Mouse (Mus musculus) MEL (cell line): ENCODE results near the gene Hccs. TPM values are rescaled to one million over a fixed set of nuclear protein-coding genes. Genes with fewer than 3 reads are reported as not detected.

ENCODE experiments used
- DNase-seq: peaks from one replicate; pipeline ENCODE4 v3.0.0; 2011; ENCODE audit warnings: low read depth, low spot score
- H3K27ac ChIP-seq: 2 replicates; pipeline ENCODE4 v1.5.1; 2012; ENCODE audit warnings: low read depth, mild to moderate bottlenecking, control low read depth, low read length, moderate library complexity; ENCODE audit not compliant: control insufficient read depth
- H3K27me3 ChIP-seq, 2 experiments: fragments of 150-350 bp in 1 of 2; sonication (generic) in 1 of 2; 2 replicates each; pipeline ENCODE4 v1.6.1; 2012; ENCODE audit warnings: low read length in 2 of 2, mild to moderate bottlenecking in 2 of 2, improper control_type of control experiment in 1 of 2, moderate library complexity in 1 of 2; ENCODE audit not compliant: insufficient read depth in 2 of 2, control insufficient read depth in 1 of 2
- H3K36me3 ChIP-seq, 2 experiments: 2 replicates each; pipeline ENCODE4 v1.6.1; 2012 to 2014; ENCODE audit warnings: low read length in 2 of 2, improper control_type of control experiment in 1 of 2, inconsistent platforms in 1 of 2, mild to moderate bottlenecking in 1 of 2; ENCODE audit not compliant: insufficient read depth in 2 of 2, control insufficient read depth in 1 of 2
- H3K4me1 ChIP-seq, 2 experiments: fragments of 150-350 bp in 1 of 2; sonication (generic) in 1 of 2; 2 replicates each; pipeline ENCODE4 v1.6.1; 2012; ENCODE audit warnings: low read length in 2 of 2, improper control_type of control experiment in 1 of 2, mild to moderate bottlenecking in 1 of 2; ENCODE audit not compliant: insufficient read depth in 2 of 2, control insufficient read depth in 1 of 2
- H3K4me3 ChIP-seq, 2 experiments: fragments of 150-350 bp in 1 of 2; sonication (generic) in 1 of 2; 2 replicates each; pipeline ENCODE4 v1.5.1; 2012; ENCODE audit warnings: low read depth in 2 of 2, low read length in 2 of 2, mild to moderate bottlenecking in 2 of 2, moderate library complexity in 2 of 2, control low read depth in 1 of 2, improper control_type of control experiment in 1 of 2; ENCODE audit not compliant: control insufficient read depth in 1 of 2, insufficient read depth in 1 of 2
- H3K79me2 ChIP-seq: 2 replicates; pipeline ENCODE4 v1.6.1; 2012; ENCODE audit warnings: mild to moderate bottlenecking, low read length, moderate library complexity; ENCODE audit not compliant: control insufficient read depth, poor library complexity, insufficient read depth
- H3K9ac ChIP-seq: 2 replicates; pipeline ENCODE4 v1.6.1; 2012; ENCODE audit warnings: low read depth, mild to moderate bottlenecking, control low read depth, low read length, moderate library complexity; ENCODE audit not compliant: control insufficient read depth, poor library complexity, severe bottlenecking
- H3K9me3 ChIP-seq: fragments of 150-350 bp; sonication (generic); replicated peaks from 2 replicates; pipeline ENCODE4 v1.6.1; 2012; ENCODE audit warnings: mild to moderate bottlenecking, low read length, improper control_type of control experiment, moderate library complexity; ENCODE audit not compliant: insufficient read depth
- CHD1 ChIP-seq: IDR thresholded peaks from 2 replicates; pipeline ENCODE4 v1.6.1; 2012; ENCODE audit warnings: low read depth, mild to moderate bottlenecking, inconsistent platforms, low read length, improper control_type of control experiment
- CHD2 ChIP-seq: IDR thresholded peaks from 2 replicates; pipeline ENCODE4 v1.6.1; 2011; ENCODE audit warnings: low read length, improper control_type of control experiment
- CTCF ChIP-seq, 3 experiments: IDR thresholded peaks in 2 of 3; conservative IDR thresholded peaks in 1 of 3; 2 replicates each; pipeline ENCODE4 v1.5.1; 2011 to 2012; ENCODE audit warnings: low read length in 3 of 3, low read depth in 2 of 3, mild to moderate bottlenecking in 2 of 3, improper control_type of control experiment in 1 of 3, inconsistent platforms in 1 of 3, mixed read lengths in 1 of 3, moderate library complexity in 1 of 3; ENCODE audit not compliant: control insufficient read depth in 1 of 3, insufficient read depth in 1 of 3, poor library complexity in 1 of 3, severe bottlenecking in 1 of 3
- ETS1 ChIP-seq: IDR thresholded peaks from 2 replicates; pipeline ENCODE4 v1.6.1; 2012; ENCODE audit warnings: low read depth, mild to moderate bottlenecking, inconsistent platforms, low read length, improper control_type of control experiment, moderate library complexity
- GATA1 ChIP-seq: IDR thresholded peaks from 2 replicates; pipeline ENCODE4 v1.6.1; 2011; ENCODE audit warnings: low read depth, low read length, improper control_type of control experiment
- JUND ChIP-seq: IDR thresholded peaks from 2 replicates; pipeline ENCODE4 v1.6.1; 2011; ENCODE audit warnings: low read depth, mild to moderate bottlenecking, improper control_type of control experiment, low read length
- KAT2A ChIP-seq: conservative IDR thresholded peaks from 2 replicates; pipeline ENCODE4 v1.6.1; 2012; ENCODE audit warnings: low read depth, low read length, improper control_type of control experiment, inconsistent platforms
- MEF2A ChIP-seq: IDR thresholded peaks from 2 replicates; pipeline ENCODE4 v1.6.1; 2014; ENCODE audit warnings: low read depth, mild to moderate bottlenecking, inconsistent platforms, low read length, improper control_type of control experiment; ENCODE audit not compliant: poor library complexity, insufficient replicate concordance, severe bottlenecking; ENCODE audit errors: extremely low read depth
- MXI1 ChIP-seq: IDR thresholded peaks from 2 replicates; pipeline ENCODE4 v1.6.1; 2011; ENCODE audit warnings: mild to moderate bottlenecking, low read depth, low read length, improper control_type of control experiment
- MYB ChIP-seq: IDR thresholded peaks from 2 replicates; pipeline ENCODE4 v1.6.1; 2011; ENCODE audit warnings: mild to moderate bottlenecking, low read depth, low read length, improper control_type of control experiment
- POLR2A ChIP-seq, 2 experiments: IDR thresholded peaks; 2 replicates each; pipeline ENCODE4 v1.6.1; 2011 to 2012; ENCODE audit warnings: low read length in 2 of 2, mild to moderate bottlenecking in 2 of 2, control low read depth in 1 of 2, improper control_type of control experiment in 1 of 2, low read depth in 1 of 2, moderate library complexity in 1 of 2; ENCODE audit not compliant: control insufficient read depth in 1 of 2, insufficient read depth in 1 of 2, poor library complexity in 1 of 2
- POLR2AphosphoS5 ChIP-seq: IDR thresholded peaks from 2 replicates; pipeline ENCODE4 v1.6.1; 2012; ENCODE audit warnings: low read depth, borderline replicate concordance, mild to moderate bottlenecking, inconsistent platforms, low read length, moderate library complexity, mixed read lengths
- RCOR1 ChIP-seq: IDR thresholded peaks from 2 replicates; pipeline ENCODE4 v1.6.1; 2012; ENCODE audit warnings: low read depth, mild to moderate bottlenecking, inconsistent platforms, low read length, improper control_type of control experiment
- SMC3 ChIP-seq: IDR thresholded peaks from 2 replicates; pipeline ENCODE4 v1.6.1; 2011; ENCODE audit warnings: low read depth, low read length, improper control_type of control experiment
- TAL1 ChIP-seq: IDR thresholded peaks from 2 replicates; pipeline ENCODE4 v1.6.1; 2012; ENCODE audit warnings: mild to moderate bottlenecking, inconsistent platforms, low read length, moderate library complexity, mixed read lengths
- TCF12 ChIP-seq: IDR thresholded peaks from 2 replicates; pipeline ENCODE4 v1.6.1; 2014; ENCODE audit warnings: low read depth, mild to moderate bottlenecking, inconsistent platforms, low read length, improper control_type of control experiment, moderate library complexity
- UBTF ChIP-seq: IDR thresholded peaks from 2 replicates; pipeline ENCODE4 v1.6.1; 2012; ENCODE audit warnings: low read depth, mild to moderate bottlenecking, inconsistent platforms, low read length, improper control_type of control experiment, moderate library complexity, borderline replicate concordance; ENCODE audit not compliant: insufficient read depth
- USF2 ChIP-seq, 2 experiments: IDR thresholded peaks; 2 replicates each; pipeline ENCODE4 v1.6.1; 2011 to 2012; ENCODE audit warnings: improper control_type of control experiment in 2 of 2, low read length in 2 of 2, borderline replicate concordance in 1 of 2, inconsistent platforms in 1 of 2, low read depth in 1 of 2, mild to moderate bottlenecking in 1 of 2; ENCODE audit not compliant: insufficient read depth in 1 of 2
- ZC3H11A ChIP-seq: IDR thresholded peaks from 2 replicates; pipeline ENCODE4 v1.6.1; 2012; ENCODE audit warnings: low read depth, mild to moderate bottlenecking, inconsistent platforms, low read length, improper control_type of control experiment
- ZMIZ1 ChIP-seq: IDR thresholded peaks from 2 replicates; pipeline ENCODE4 v1.6.1; 2012; ENCODE audit warnings: low read depth, mild to moderate bottlenecking, inconsistent platforms, low read length, improper control_type of control experiment, moderate library complexity
- ZNF384 ChIP-seq: IDR thresholded peaks from 2 replicates; pipeline ENCODE4 v1.6.1; 2012; ENCODE audit warnings: low read depth, mild to moderate bottlenecking, inconsistent platforms, low read length, improper control_type of control experiment
- polyA plus RNA-seq, 2 experiments: library from polyadenylated mRNA; stranded (reverse) in 1 of 2; unstranded in 1 of 2; fragments of >175 nt in 1 of 2; fragments of >200 nt in 1 of 2; gene quantifications; 2 replicates each; pipeline versions ENCODE4 v1.2.1 to v1.2.4; 2012; ENCODE audit warnings: low replicate concordance in 2 of 2, low read depth in 1 of 2; ENCODE audit not compliant: insufficient read length in 2 of 2, insufficient read depth in 1 of 2, missing spikeins in 1 of 2
- total RNA-seq: library from RNA; depleted of rRNA; stranded (reverse); fragments of 300-350 nt; gene quantifications from 2 replicates; pipeline ENCODE4 v1.2.3, GENCODE M21; 2012

Gene Hccs
- total and polyA plus RNA-seq, 3 experiments, result 67.0 to 70.5 TPM; not detected in 1

- Histone ChIP-seq H3K9me3 (no peaks in the 10 kb centered on the region), H3K4me1 (peaks cover 0 to 2% of the 10 kb centered on the region in 2 experiments; a peak in 1 of 4 replicates), H3K79me2 (no peaks in the 10 kb centered on the region), H3K9ac (no peak overlapping the region), H3K27me3 (no peaks in the 10 kb centered on the region), H3K4me3 (no peak overlapping the region), H3K27ac (no peak overlapping the region), H3K36me3 (peaks cover 0 to 3% of the 10 kb centered on the region in 2 experiments; a peak in 1 of 4 replicates)
- no peak for DNase-seq
- TF ChIP-seq TAL1 (no peak), MEF2A (no peak), POLR2AphosphoS5 (no peak), ETS1 (no peak), RCOR1 (no peak), GATA1 (no peak), MYB (no peak), TCF12 (no peak), SMC3 (no peak)
These were observed 58.0 kb downstream of the Hccs start for GRCm38 (mm10) chrX:169262212-169262611.

DNA sequence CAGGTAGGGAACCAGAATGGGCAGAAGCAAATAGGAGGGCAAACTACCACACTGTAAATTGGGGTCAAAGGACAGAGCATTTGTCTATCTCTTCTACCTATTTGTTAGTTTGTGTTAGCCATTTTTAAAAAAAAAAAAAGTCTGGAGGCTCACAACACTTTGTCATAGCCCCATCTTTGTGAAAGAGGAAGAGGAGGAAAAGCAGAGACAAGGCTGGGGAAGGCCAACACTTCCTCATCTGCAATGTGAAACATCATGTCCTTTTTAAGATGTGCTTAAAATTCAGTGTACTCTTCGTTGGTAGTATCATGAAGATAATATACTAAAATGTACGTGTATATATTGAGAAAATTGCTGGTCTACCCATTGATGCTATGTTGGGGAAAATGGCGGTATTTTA is 59.1 kb downstream of the Hccs start:
- Histone ChIP-seq H3K9me3 (no peaks in the 10 kb centered on the region), H3K36me3 (peaks cover 0 to 3% of the 10 kb centered on the region in 2 experiments; a peak in 1 of 4 replicates), H3K27ac (no peak overlapping the region), H3K27me3 (no peaks in the 10 kb centered on the region), H3K4me3 (no peak overlapping the region), H3K9ac (no peak overlapping the region), H3K79me2 (no peaks in the 10 kb centered on the region), H3K4me1 (peaks cover 0 to 2% of the 10 kb centered on the region in 2 experiments; a peak in 1 of 4 replicates)
- TF ChIP-seq CHD2 (no peak), ETS1 (no peak), ZC3H11A (no peak), ZNF384 (0 out of 2 replicates have a peak, but pooled peaks have one; percentile 38), UBTF (no peak), KAT2A (no peak)
- DNase-seq, result peak; percentile 40

DNA sequence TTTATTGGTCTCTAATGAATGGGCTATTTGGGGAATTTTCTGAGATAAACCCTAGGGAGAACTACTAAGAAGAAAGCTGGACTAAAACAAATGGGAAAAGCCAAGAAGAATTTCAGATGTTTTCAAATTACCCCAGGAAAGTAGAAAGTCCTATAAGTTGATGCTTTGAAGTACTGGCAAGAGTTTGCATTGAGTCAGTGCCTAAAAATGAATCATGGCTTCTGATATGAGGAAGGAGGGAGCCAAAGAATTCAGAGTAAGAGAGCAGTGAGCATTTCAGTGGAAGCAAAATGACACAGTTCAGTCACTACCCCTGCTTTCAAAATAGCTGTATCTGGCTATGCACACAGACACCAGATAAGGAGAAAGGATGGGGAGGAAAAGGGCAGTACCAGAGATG is 63.4 kb downstream of the Hccs start:
- no peaks in the 10 kb centered on the region for H3K4me1 ChIP-seq
- no peak overlapping the region for H3K9ac ChIP-seq
- H3K27ac ChIP-seq, result no peak overlapping the region
- TF ChIP-seq TAL1, result no peak
- no peak for TF ChIP-seq MXI1
- no peak for TF ChIP-seq JUND
- TF ChIP-seq CTCF (IDR thresholded peaks at IDR 0.05 in 2 of 3, conservative IDR thresholded peaks at IDR 0.05 in 1 of 3; ENCODE audit: control insufficient read depth in 1 of 3, insufficient read depth in 1 of 3, low read depth in 2 of 3, low read length in 3 of 3, poor library complexity in 1 of 3, severe bottlenecking in 1 of 3), result no peak
- TF ChIP-seq MEF2A, result no peak
- TF ChIP-seq ETS1, result no peak
- no peak for TF ChIP-seq POLR2A (IDR thresholded peaks at IDR 0.05; ENCODE audit: control insufficient read depth in 1 of 2, insufficient read depth in 1 of 2, low read depth in 1 of 2, low read length in 2 of 2, poor library complexity in 1 of 2)
- no peak for TF ChIP-seq ZMIZ1
- no peak for TF ChIP-seq KAT2A
- TF ChIP-seq CHD1, result no peak
- TF ChIP-seq USF2 (IDR thresholded peaks at IDR 0.05; ENCODE audit: borderline replicate concordance in 1 of 2, insufficient read depth in 1 of 2, low read depth in 1 of 2, low read length in 2 of 2), result no peak
- no peak for TF ChIP-seq TCF12
- no peaks in the 10 kb centered on the region for H3K9me3 ChIP-seq
- H3K36me3 ChIP-seq, result no peaks in the 10 kb centered on the region
- no peaks in the 10 kb centered on the region for H3K79me2 ChIP-seq
- no peak for DNase-seq
- H3K4me3 ChIP-seq, result no peak overlapping the region
- no peaks in the 10 kb centered on the region for H3K27me3 ChIP-seq
